Mouse (Mus musculus): ENCODE measurements around the gene Ddx43. TPM values are rescaled to one million over a fixed set of nuclear protein-coding genes. Genes with fewer than 3 reads are reported as not detected.
A peak's percentile ranks its signal among the peaks of the same experiment; 100 is the strongest.
"Not testable (repeated sequence)": the region's sequence is repeated elsewhere in the genome, so short reads cannot be mapped to it uniquely, and the experiment has no call there.

Gene Ddx43
- total RNA-seq (2017) = 2.8 to 15.4 TPM (median 3.9 TPM) in 3 replicates

GRCm38 (mm10) chr9:78395630-78396351, at the start of gene Ddx43:
Ddx43 (plus strand) TSS chr9:78395777.
- ATAC-seq (replicated peaks; ENCODE audit: insufficient number of reproducible peaks, low FRiP score, low TSS enrichment, poor library complexity, severe bottlenecking) = 0 out of 2 replicates have a peak, but pooled peaks have one; percentile 35

- no peak for ATAC-seq (replicated peaks; ENCODE audit: insufficient number of reproducible peaks, low FRiP score, low TSS enrichment, poor library complexity, severe bottlenecking)
Measured at GRCm38 (mm10) chr9:78347004-78347403, 48.6 kb upstream of the Ddx43 start.

- not testable (repeated sequence) for ATAC-seq (replicated peaks; ENCODE audit: insufficient number of reproducible peaks, low FRiP score, low TSS enrichment, poor library complexity, severe bottlenecking)
Measured at GRCm38 (mm10) chr9:78348206-78349004, 47.2 kb upstream of the Ddx43 start.

- ATAC-seq (replicated peaks; ENCODE audit: insufficient number of reproducible peaks, low FRiP score, low TSS enrichment, poor library complexity, severe bottlenecking) = not testable (repeated sequence)
Measured at GRCm38 (mm10) chr9:78349141-78349540, 46.4 kb upstream of the Ddx43 start.

GRCm38 (mm10) chr9:78350007-78350406, 45.6 kb upstream of the Ddx43 start:
- ATAC-seq (replicated peaks; ENCODE audit: insufficient number of reproducible peaks, low FRiP score, low TSS enrichment, poor library complexity, severe bottlenecking) = not testable (repeated sequence)

- no peak for ATAC-seq (replicated peaks; ENCODE audit: insufficient number of reproducible peaks, low FRiP score, low TSS enrichment, poor library complexity, severe bottlenecking)
Measured at GRCm38 (mm10) chr9:78351504-78352220, 43.9 kb upstream of the Ddx43 start.

GRCm38 (mm10) chr9:78354665-78355578, 40.7 kb upstream of the Ddx43 start:
- ATAC-seq (replicated peaks; ENCODE audit: insufficient number of reproducible peaks, low FRiP score, low TSS enrichment, poor library complexity, severe bottlenecking) = no peak

- ATAC-seq (replicated peaks; ENCODE audit: insufficient number of reproducible peaks, low FRiP score, low TSS enrichment, poor library complexity, severe bottlenecking) = no peak
Measured at GRCm38 (mm10) chr9:78355611-78356010, 40.0 kb upstream of the Ddx43 start, which contains the start of gene Gsta2. Gsta2 (minus strand) TSS chr9:78355788.

- peak; percentile 56; the same call in 1 of the 2 replicates for ATAC-seq (replicated peaks; ENCODE audit: insufficient number of reproducible peaks, low FRiP score, low TSS enrichment, poor library complexity, severe bottlenecking)
Measured at GRCm38 (mm10) chr9:78358053-78358452, 37.5 kb upstream of the Ddx43 start.

- no peak for ATAC-seq (replicated peaks; ENCODE audit: insufficient number of reproducible peaks, low FRiP score, low TSS enrichment, poor library complexity, severe bottlenecking)
Measured at GRCm38 (mm10) chr9:78359750-78360483, 35.7 kb upstream of the Ddx43 start.

- ATAC-seq (replicated peaks; ENCODE audit: insufficient number of reproducible peaks, low FRiP score, low TSS enrichment, poor library complexity, severe bottlenecking) = no peak
Measured at GRCm38 (mm10) chr9:78360484-78360872, 35.1 kb upstream of the Ddx43 start.

GRCm38 (mm10) chr9:78363374-78363773, 32.2 kb upstream of the Ddx43 start:
- no peak for ATAC-seq (replicated peaks; ENCODE audit: insufficient number of reproducible peaks, low FRiP score, low TSS enrichment, poor library complexity, severe bottlenecking)

GRCm38 (mm10) chr9:78364701-78365100, 30.9 kb upstream of the Ddx43 start:
- ATAC-seq (replicated peaks; ENCODE audit: insufficient number of reproducible peaks, low FRiP score, low TSS enrichment, poor library complexity, severe bottlenecking) = no peak

GRCm38 (mm10) chr9:78365850-78366544, 29.6 kb upstream of the Ddx43 start:
- ATAC-seq (replicated peaks; ENCODE audit: insufficient number of reproducible peaks, low FRiP score, low TSS enrichment, poor library complexity, severe bottlenecking) = no peak

GRCm38 (mm10) chr9:78367959-78368358, 27.6 kb upstream of the Ddx43 start, which contains the start of gene Dppa5a:
Dppa5a (minus strand) TSS chr9:78368177.
- ATAC-seq (replicated peaks; ENCODE audit: insufficient number of reproducible peaks, low FRiP score, low TSS enrichment, poor library complexity, severe bottlenecking) = not testable (repeated sequence)

GRCm38 (mm10) chr9:78368671-78369293, 26.8 kb upstream of the Ddx43 start:
- ATAC-seq (replicated peaks; ENCODE audit: insufficient number of reproducible peaks, low FRiP score, low TSS enrichment, poor library complexity, severe bottlenecking) = no peak
